Mouse (Mus musculus) embryonic facial prominence, embryonic 11.5 days (tissue): ENCODE results near the gene Cobll1. TPM values are rescaled to one million over a fixed set of nuclear protein-coding genes. Genes with fewer than 3 reads are reported as not detected.

ENCODE experiments used
- ATAC-seq: fragments of 200-750 bp; cut with Nextera tagmentation; replicated peaks from 2 replicates; pipeline ENCODE4 v1.8.0; 2017; ENCODE audit warnings: low read depth; ENCODE audit not compliant: insufficient number of reproducible peaks, low FRiP score, low TSS enrichment
- DNase-seq: peaks from one replicate; pipeline ENCODE4 v3.0.0-alpha.2; 2015; ENCODE audit warnings: low spot score
- H3K27ac ChIP-seq: fragments of 300-500 bp; sonication (generic); replicated peaks from 2 replicates; pipeline ENCODE4 v1.5.1; 2014; ENCODE audit warnings: mild to moderate bottlenecking, low read depth, low read length, control low read depth
- H3K27me3 ChIP-seq: fragments of 300-500 bp; sonication (generic); 2 replicates; pipeline ENCODE4 v1.6.1; 2014; ENCODE audit warnings: mild to moderate bottlenecking, low read length, moderate library complexity, mixed read lengths; ENCODE audit not compliant: control insufficient read depth, insufficient read depth
- H3K36me3 ChIP-seq: fragments of 300-500 bp; sonication (generic); replicated peaks from 2 replicates; pipeline ENCODE4 v1.6.1; 2014; ENCODE audit warnings: low read depth, mild to moderate bottlenecking, low read length, moderate library complexity, mixed read lengths; ENCODE audit not compliant: control insufficient read depth, insufficient read depth
- H3K4me1 ChIP-seq: fragments of 300-500 bp; sonication (generic); 2 replicates; pipeline ENCODE4 v1.6.1; 2014; ENCODE audit warnings: low read length, mixed read lengths; ENCODE audit not compliant: control insufficient read depth, insufficient read depth
- H3K4me2 ChIP-seq: fragments of 300-500 bp; sonication (generic); 2 replicates; pipeline ENCODE4 v1.6.1; 2014; ENCODE audit warnings: low read depth, mild to moderate bottlenecking, control low read depth, low read length, moderate library complexity
- H3K4me3 ChIP-seq: fragments of 300-500 bp; sonication (generic); 2 replicates; pipeline ENCODE4 v1.5.1; 2014; ENCODE audit warnings: low read depth, low read length, control low read depth
- H3K9ac ChIP-seq: fragments of 300-500 bp; sonication (generic); replicated peaks from 2 replicates; pipeline ENCODE4 v1.6.1; 2014; ENCODE audit warnings: mild to moderate bottlenecking, control low read depth, low read length
- H3K9me3 ChIP-seq: fragments of 300-500 bp; sonication (generic); replicated peaks from 2 replicates; pipeline ENCODE4 v1.6.1; 2016; ENCODE audit warnings: mild to moderate bottlenecking, low read length, inconsistent platforms, mixed read lengths; ENCODE audit not compliant: control insufficient read depth
- WGBS: fragments of 180-500 bp; shearing (Covaris S2); extraction: QIAGEN DNeasy Blood & Tissue Kit; methylation state at CpG from one replicate; pipeline ENCODE4 v1.1.7; 2014; 5-methylcytosine and 5-hydroxymethylcytosine counted together
- polyA plus RNA-seq: library from polyadenylated mRNA; unstranded; fragments of >200 nt; fragmentation: Nextera tagmentation; extraction: Ambion mirVana; gene quantifications from 2 replicates; pipeline ENCODE4 v1.2.1, GENCODE M21; 2014

The Cobll1 gene
- polyA plus RNA-seq, 1 experiment from 2014 or later, result 2.2 TPM

- no peaks in the 10 kb centered on the region for H3K27me3 ChIP-seq
- WGBS, result 84% methylated on average over 2 of the region's 2 CpGs
- H3K4me3 ChIP-seq, result no peak overlapping the region
- no peak overlapping the region for H3K4me2 ChIP-seq
- no peak overlapping the region for H3K9ac ChIP-seq
- H3K4me1 ChIP-seq, result no peaks in the 10 kb centered on the region
- no peak overlapping the region for H3K27ac ChIP-seq
- ATAC-seq, result no peak
- DNase-seq, result no peak
- no peaks in the 10 kb centered on the region for H3K9me3 ChIP-seq
- H3K36me3 ChIP-seq, result no peaks in the 10 kb centered on the region
Measured at GRCm38 (mm10) chr2:65116428-65117125, 122.6 kb downstream of the Cobll1 start.

GRCm38 (mm10) chr2:65113191-65113590 lies 126.0 kb downstream of the Cobll1 start:
- H3K4me2 ChIP-seq, result no peak overlapping the region
- H3K36me3 ChIP-seq, result no peaks in the 10 kb centered on the region
- ATAC-seq (no peak), DNase-seq (no peak)
- H3K27me3 ChIP-seq, result no peaks in the 10 kb centered on the region
- H3K9me3 ChIP-seq, result no peaks in the 10 kb centered on the region
- WGBS, result 83% methylated on average over 4 of the region's 4 CpGs
- H3K9ac ChIP-seq, result no peak overlapping the region
- H3K27ac ChIP-seq, result no peak overlapping the region
- H3K4me3 ChIP-seq, result no peak overlapping the region
- no peaks in the 10 kb centered on the region for H3K4me1 ChIP-seq

- Histone ChIP-seq H3K27ac (no peak overlapping the region), H3K4me1 (no peaks in the 10 kb centered on the region), H3K9me3 (no peaks in the 10 kb centered on the region), H3K36me3 (no peaks in the 10 kb centered on the region), H3K27me3 (no peaks in the 10 kb centered on the region), H3K4me2 (no peak overlapping the region), H3K9ac (no peak overlapping the region), H3K4me3 (no peak overlapping the region)
- no peak for DNase-seq
- 90% methylated on average over 6 of the region's 6 CpGs for WGBS
- ATAC-seq, result no peak
Measured at GRCm38 (mm10) chr2:65104569-65104968, 134.6 kb downstream of the Cobll1 start.

GRCm38 (mm10) chr2:65103801-65104200 lies 135.4 kb downstream of the Cobll1 start:
- Histone ChIP-seq H3K4me1 (no peaks in the 10 kb centered on the region), H3K4me2 (no peak overlapping the region), H3K9ac (no peak overlapping the region), H3K9me3 (no peaks in the 10 kb centered on the region), H3K27ac (no peak overlapping the region), H3K4me3 (no peak overlapping the region), H3K27me3 (no peaks in the 10 kb centered on the region), H3K36me3 (no peaks in the 10 kb centered on the region)
- 64% methylated on average over 3 of the region's 3 CpGs for WGBS
- no peak for DNase-seq
- no peak for ATAC-seq

GRCm38 (mm10) chr2:65101388-65101787 lies 137.8 kb downstream of the Cobll1 start:
- no peak overlapping the region for H3K4me3 ChIP-seq
- H3K9me3 ChIP-seq, result no peaks in the 10 kb centered on the region
- DNase-seq (no peak), ATAC-seq (no peak)
- H3K9ac ChIP-seq, result no peak overlapping the region
- H3K27ac ChIP-seq, result no peak overlapping the region
- no peak overlapping the region for H3K4me2 ChIP-seq
- H3K36me3 ChIP-seq, result no peaks in the 10 kb centered on the region
- no peaks in the 10 kb centered on the region for H3K4me1 ChIP-seq
- 82% methylated on average over 2 of the region's 2 CpGs for WGBS
- H3K27me3 ChIP-seq, result no peaks in the 10 kb centered on the region

GRCm38 (mm10) chr2:65100001-65100400 lies 139.2 kb downstream of the Cobll1 start:
- Histone ChIP-seq H3K9ac (no peak overlapping the region), H3K36me3 (no peaks in the 10 kb centered on the region), H3K9me3 (no peaks in the 10 kb centered on the region), H3K4me2 (no peak overlapping the region), H3K27ac (no peak overlapping the region), H3K27me3 (no peaks in the 10 kb centered on the region), H3K4me1 (no peaks in the 10 kb centered on the region), H3K4me3 (no peak overlapping the region)
- DNase-seq, result no peak
- 76% methylated on average over 1 of the region's 1 CpGs for WGBS
- ATAC-seq, result no peak

GRCm38 (mm10) chr2:65095571-65095970 lies 143.6 kb downstream of the Cobll1 start:
- H3K4me3 ChIP-seq, result no peak overlapping the region

GRCm38 (mm10) chr2:65093990-65094389 lies 145.2 kb downstream of the Cobll1 start:
- H3K4me2 ChIP-seq, result no peak overlapping the region
- no peaks in the 10 kb centered on the region for H3K9me3 ChIP-seq
- no peaks in the 10 kb centered on the region for H3K4me1 ChIP-seq
- DNase-seq (no peak), ATAC-seq (no peak)
- no peak overlapping the region for H3K4me3 ChIP-seq
- no peak overlapping the region for H3K9ac ChIP-seq
- H3K27me3 ChIP-seq, result no peaks in the 10 kb centered on the region
- 93% methylated on average over 2 of the region's 2 CpGs for WGBS
- H3K27ac ChIP-seq, result no peak overlapping the region
- H3K36me3 ChIP-seq, result no peaks in the 10 kb centered on the region

More at GRCm38 (mm10) chr2:65095571-65095970, 143.6 kb downstream of the Cobll1 start:
- H3K4me1 ChIP-seq, result no peaks in the 10 kb centered on the region
- H3K4me2 ChIP-seq, result no peak overlapping the region
- no peak overlapping the region for H3K9ac ChIP-seq
- H3K27ac ChIP-seq, result no peak overlapping the region
- DNase-seq, result no peak
- 82% methylated on average over 6 of the region's 6 CpGs for WGBS
- H3K36me3 ChIP-seq, result no peaks in the 10 kb centered on the region
- no peaks in the 10 kb centered on the region for H3K27me3 ChIP-seq
- no peak for ATAC-seq
- H3K9me3 ChIP-seq, result no peaks in the 10 kb centered on the region
